Mouse (Mus musculus): ENCODE measurements around the gene Gsg1l.

The Gsg1l gene

GRCm38 (mm10) chr7:126082286-126082741, at the start of gene Gsg1l:
Gene Gsg1l (minus strand): TSS chr7:126082411.
- no peak for DNase-seq (ENCODE audit: low read depth, low spot score)

DNA sequence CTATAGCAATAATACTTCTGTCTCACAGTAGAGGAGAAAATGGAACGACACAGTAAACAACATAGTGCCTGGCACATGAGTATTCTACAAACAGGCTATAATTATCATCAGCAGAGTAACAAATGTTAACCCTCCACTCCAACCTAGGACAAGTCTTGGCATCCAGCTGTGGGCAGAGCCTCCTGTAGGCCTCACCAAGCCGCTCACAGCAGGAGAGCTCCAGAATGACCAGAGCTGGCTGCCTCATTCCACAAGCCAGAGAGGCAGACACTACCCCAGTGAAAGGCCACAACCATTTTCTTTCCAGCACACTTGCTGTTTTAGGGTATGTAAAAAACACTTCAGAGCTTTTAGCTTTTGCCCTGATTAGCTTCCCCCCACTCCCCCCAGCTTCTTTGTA, 45.5 kb upstream of the Gsg1l start:
- no peak for DNase-seq (ENCODE audit: low read depth, low spot score)

- no peak for DNase-seq (ENCODE audit: low read depth, low spot score)
These were observed 44.3 kb upstream of the Gsg1l start for GRCm38 (mm10) chr7:126126502-126126901.

GRCm38 (mm10) chr7:126121533-126121932, 39.3 kb upstream of the Gsg1l start:
- DNase-seq (ENCODE audit: low read depth, low spot score), result no peak

GRCm38 (mm10) chr7:126119819-126120218, 37.6 kb upstream of the Gsg1l start:
- no peak for DNase-seq (ENCODE audit: low read depth, low spot score)

DNA sequence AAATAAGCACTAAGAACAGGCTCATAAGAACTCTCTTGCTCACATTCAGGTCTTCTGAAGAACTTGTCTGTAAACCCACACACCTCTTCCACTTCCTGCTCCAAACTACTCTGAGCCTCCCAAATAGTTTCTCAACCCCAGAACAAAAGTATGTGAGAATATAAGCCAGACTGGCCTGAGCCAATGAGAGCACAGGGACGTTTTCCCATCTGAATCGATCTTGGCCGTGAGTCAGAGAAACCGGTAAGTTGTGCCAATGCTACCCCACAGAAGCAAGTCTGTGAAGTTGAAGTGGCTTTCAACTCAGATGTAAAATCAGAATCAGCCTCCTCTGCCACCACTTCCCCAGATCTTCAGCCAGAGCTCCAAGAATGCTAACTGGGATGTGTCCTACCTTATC, 31.1 kb upstream of the Gsg1l start:
- no peak for DNase-seq (ENCODE audit: low read depth, low spot score)

DNA sequence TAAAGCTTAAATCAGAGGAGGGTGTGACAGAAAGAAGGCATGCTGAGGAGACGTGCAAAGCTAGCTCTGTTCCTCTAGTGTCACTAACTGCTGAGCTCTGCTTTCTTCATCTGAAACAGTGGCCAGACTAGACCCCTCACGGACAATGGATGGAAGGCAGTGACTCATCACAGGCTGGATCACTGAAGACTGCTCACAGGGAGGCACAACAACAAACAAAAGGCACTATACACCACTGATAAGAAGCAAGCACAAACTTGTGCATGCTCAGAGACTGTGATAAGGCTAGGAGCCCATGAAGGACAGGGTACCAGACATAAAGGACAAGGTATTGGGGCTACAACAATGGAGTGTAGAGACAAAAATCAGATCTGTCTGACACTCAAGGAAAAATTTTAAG, 29.0 kb upstream of the Gsg1l start:
- DNase-seq (ENCODE audit: low read depth, low spot score), result no peak

DNA sequence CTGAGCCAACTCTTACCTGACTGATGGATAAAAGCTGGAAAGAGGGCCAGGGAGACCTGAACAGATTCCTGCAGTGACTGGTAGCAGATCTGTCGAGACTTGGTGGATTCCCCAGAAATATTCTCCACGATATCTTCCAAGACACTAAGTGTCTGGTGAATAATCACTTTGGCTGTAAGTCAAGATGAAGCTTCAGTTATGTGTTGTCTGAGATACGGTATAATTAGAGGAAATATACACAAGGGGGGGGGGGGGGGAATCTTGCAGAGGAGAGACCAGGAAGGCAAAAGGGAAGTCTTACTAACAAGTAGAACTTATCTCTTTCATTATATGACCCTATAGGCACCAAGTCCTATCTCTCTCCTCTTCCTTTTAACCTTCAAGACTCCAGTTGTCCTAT, 27.7 kb upstream of the Gsg1l start:
- DNase-seq (ENCODE audit: low read depth, low spot score), result no peak

DNA sequence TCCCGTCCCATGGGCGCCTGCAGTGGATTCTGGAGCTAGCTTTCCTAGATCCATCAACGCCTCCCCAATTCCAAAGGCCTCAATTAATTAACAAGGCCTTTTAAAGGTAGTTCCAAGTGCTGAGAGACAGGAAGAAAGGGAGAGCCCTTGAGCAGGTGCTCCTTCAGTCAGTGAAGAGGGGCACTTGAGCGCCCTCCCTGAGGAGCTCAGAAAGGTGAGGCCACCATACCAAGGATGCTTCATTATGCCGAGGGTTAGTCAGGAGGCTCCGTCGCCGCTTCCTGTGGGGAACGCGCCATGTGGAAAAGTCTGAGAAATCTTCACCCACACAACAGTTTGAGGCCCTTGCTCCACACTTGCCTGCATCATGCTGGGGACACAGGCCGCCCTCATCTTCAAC, 18.2 kb upstream of the Gsg1l start:
- DNase-seq (ENCODE audit: low read depth, low spot score), result no peak

DNA sequence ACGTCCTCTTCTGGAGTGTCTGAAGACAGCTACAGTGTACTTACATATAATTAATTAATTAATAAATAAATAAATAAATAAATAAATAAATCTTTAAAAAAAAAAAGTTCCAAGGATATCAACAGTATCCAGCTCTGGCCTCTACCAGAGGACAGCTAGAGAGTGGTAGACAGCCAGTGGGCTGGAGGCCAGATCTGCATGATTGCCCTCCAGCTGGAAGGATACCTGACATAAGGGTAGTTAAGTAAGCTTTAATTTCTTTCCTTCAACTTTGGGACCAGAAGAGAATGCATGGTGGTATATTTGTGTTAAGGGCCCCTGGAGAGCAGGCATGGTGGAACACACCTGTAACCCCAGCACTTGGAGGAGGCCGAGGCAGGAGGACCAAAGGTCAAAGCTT, 17.6 kb upstream of the Gsg1l start:
- no peak for DNase-seq (ENCODE audit: low read depth, low spot score)

GRCm38 (mm10) chr7:126099163-126099775, 17.1 kb upstream of the Gsg1l start:
- DNase-seq (ENCODE audit: low read depth, low spot score), result no peak

GRCm38 (mm10) chr7:126097219-126097915, 15.2 kb upstream of the Gsg1l start:
- DNase-seq (ENCODE audit: low read depth, low spot score), result no peak

GRCm38 (mm10) chr7:126096596-126096995, 14.4 kb upstream of the Gsg1l start:
- no peak for DNase-seq (ENCODE audit: low read depth, low spot score)

DNA sequence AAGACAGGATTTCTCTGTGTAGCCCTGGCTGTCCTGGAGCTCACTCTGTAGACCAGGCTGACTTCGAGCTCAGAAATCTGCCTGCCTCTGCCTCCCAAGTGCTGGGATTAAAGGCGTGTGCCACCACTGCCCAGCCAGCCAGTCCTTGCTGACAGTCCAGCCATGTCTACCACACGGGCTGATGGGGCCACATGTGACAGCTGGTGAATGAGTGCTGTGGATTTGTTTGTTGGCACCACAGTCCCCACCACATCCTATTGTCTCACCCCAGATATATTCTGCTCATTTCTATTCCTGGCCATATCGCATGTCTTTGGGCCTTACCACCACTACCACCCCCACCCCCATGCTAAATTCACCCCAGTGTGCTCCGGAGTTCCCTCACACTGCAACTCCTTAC, 12.5 kb upstream of the Gsg1l start:
- DNase-seq (ENCODE audit: low read depth, low spot score), result no peak

DNA sequence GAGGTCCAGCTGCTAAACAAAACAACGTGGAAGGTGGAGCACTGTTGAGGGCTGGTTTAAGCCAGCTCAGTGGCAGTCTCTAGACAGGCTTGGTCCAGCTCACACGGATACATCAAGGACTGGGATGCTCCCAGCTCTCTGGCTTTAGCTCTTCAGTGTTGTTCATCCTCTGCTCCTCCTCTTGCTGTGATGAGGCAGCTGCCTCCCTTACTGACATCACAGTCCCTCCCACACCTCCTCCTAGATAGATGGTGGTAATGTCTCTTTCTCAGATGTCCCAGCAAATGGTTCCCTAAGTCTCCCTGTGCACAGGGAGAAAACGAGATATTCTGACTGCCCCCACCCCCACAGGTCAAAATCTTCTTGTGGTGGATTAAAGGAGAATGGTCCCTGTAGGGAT, 11.0 kb upstream of the Gsg1l start:
- DNase-seq (ENCODE audit: low read depth, low spot score), result no peak

DNA sequence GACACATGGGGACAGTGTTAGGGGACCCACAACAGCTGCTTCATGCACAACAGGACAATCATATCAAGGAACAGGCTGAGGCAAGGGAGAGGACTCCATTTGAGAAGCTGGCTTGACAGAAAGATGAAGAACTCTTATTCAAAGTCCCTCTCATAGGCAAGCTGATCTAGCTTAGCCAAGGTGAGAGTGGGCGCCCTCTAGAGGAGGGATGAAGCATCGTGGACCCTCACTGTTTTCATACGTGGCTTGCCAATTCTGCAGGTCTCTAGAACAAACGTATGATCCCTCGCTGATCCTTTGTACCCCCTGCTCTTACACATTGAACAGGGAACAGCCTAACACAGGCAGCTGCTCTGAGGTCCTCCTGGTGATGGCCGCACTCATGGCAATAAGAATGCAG, 7.6 kb upstream of the Gsg1l start:
- peak; percentile 68 for DNase-seq (ENCODE audit: low read depth, low spot score)

- no peak for DNase-seq (ENCODE audit: low read depth, low spot score)
These were observed 5.9 kb upstream of the Gsg1l start for GRCm38 (mm10) chr7:126088155-126088554.

DNA sequence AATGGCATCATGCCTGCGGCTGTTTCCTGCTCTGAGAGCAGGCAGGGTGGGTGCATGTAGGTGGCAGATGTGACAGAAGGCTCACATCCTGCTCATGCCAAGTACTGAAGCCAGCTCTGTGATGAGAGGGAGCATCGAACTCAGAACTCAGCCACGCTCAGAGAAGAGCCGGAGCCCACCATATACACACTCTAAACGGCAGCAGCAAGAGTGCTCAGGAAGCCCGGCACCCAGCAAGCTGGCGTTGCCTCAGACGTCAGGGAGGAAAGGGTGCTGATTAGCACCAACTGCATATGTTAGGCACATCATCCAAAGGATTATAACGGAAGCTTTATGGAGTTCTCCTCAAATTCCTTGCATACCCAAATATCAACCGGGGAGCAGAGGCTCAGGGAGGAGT, 5.4 kb upstream of the Gsg1l start:
- DNase-seq (ENCODE audit: low read depth, low spot score), result no peak

GRCm38 (mm10) chr7:126086321-126086741, 4.1 kb upstream of the Gsg1l start:
- DNase-seq (ENCODE audit: low read depth, low spot score), result no peak

DNA sequence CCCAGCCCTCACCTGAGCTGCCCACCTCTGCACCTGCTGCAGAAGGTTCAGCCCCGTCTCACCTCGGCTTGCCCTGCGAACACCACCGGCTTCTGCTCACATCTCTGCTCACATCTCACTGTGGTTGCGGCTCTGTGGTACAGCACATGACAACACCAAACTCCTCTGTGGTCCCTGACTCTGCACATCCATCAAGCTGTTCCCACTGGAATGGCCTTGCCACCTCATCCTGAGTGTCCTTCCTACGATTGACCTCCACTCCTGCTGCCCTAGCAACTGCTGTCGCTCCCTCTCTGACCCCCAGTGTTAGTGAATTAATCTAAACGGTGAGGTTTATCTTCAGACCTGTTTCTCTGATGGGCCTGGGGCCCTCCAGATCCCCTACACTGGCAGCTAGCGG, 2.9 kb upstream of the Gsg1l start:
- DNase-seq (ENCODE audit: low read depth, low spot score), result no peak

DNA sequence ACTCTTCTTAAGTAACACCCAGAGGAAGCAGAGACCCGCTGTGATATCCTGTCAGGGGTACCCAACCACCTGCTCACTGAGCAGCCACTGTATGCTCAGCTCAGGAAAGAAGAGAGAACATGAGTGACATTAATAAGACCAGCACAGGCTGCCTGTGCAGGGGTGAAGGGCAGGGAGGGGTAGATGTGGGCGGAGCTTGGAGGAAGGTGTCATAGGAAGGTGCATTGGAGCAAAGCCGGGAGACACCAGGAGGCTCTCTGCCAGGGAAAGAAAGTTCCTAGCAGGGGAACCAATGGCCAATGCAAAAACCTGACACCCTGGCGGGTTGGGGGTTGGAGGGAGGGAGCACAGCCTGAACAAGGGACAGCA, 1.8 kb upstream of the Gsg1l start:
- no peak for DNase-seq (ENCODE audit: low read depth, low spot score)

GRCm38 (mm10) chr7:126083341-126083979, 1.2 kb upstream of the Gsg1l start:
- DNase-seq (ENCODE audit: low read depth, low spot score), result no peak

DNA sequence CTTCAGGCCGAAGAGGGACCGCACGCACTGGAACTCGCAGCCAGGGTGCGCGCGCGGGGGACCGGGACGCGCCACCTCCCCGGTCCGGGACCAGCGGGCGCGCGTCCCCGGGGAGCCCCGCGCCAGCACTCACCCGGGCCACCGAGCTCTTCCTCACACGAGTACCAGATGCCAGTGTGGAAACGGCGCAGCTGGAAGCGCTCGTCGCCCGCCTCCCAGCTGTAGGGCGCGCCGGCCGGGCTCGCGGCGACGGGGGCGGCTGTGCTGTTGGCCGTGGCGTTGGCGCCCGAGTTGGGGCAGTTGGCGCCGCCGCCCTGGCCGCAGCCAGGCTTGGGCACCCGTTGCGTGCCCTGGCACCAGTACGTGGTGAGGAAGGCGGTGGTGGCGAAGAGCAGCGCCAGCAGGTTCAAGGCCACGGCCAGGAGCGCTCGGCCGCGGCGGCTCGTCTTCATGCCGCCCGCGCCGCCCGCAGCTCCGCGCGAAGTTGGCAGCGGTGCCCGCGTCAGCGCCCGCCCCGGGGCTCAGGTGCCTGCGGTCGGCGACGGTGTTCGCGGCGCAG, 405 bp downstream of the Gsg1l start:
- DNase-seq (ENCODE audit: low read depth, low spot score), result no peak

All from embryo, embryonic 11.5 days (tissue).